Mouse (Mus musculus) lung, postnatal 0 days (tissue): ENCODE measurements around the gene Map3k7cl.

Experiments used
- CTCF ChIP-seq: IDR thresholded peaks from 2 replicates; pipeline ENCODE4 v1.5.1; 2016; ENCODE audit warnings: antibody characterized with exemption, mild to moderate bottlenecking
- EP300 ChIP-seq: IDR thresholded peaks from 2 replicates; pipeline ENCODE4 v1.6.1; 2016; ENCODE audit warnings: antibody characterized with exemption, mild to moderate bottlenecking, control low read depth

DNA sequence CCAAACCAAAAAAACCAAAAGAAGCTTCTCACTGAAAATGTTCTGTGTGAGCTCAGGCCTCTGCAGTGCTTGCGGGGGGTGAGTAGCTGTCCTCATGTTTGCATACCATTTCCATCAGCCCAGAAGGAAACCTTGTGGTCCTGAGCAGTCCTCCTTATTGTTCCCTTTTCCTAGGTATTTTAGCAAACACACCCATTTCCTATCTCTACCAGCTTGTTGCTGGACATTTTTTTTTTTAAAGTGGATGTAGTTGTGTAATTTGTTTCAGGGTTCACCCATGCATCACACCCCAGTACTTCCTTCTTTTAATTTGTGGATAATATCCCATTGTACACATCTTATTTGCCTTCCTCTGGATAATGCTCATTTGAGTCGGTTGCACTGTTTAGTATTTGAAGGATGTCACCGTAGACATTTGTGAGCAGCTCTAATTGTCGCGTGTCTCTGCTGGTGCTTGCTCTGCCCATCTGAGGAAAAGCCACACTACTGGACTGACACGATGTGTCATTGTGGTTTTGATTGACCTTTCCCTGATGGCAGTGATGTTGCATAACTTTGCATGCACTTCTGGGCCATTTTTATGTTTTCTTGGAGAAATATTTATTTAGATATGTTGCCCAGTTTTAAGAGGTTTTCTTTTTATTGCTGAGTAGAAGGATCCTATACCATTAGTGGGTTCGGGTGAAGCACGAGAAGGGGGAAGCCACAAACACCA, 32.6 kb downstream of the Map3k7cl start:
- TF ChIP-seq CTCF, result no peak
- no peak for TF ChIP-seq EP300
